Mouse (Mus musculus) myocyte (in vitro differentiated cells): ENCODE results near the gene Gm21988.

Experiments
- CEBPB ChIP-seq: IDR thresholded peaks from 2 replicates; pipeline ENCODE4 v1.6.1; 2011; ENCODE audit warnings: mild to moderate bottlenecking, moderate library complexity; ENCODE audit not compliant: poor library complexity, insufficient read depth, severe bottlenecking
- E2F4 ChIP-seq: IDR thresholded peaks from one replicate; pipeline ENCODE4 v1.6.1; 2011; ENCODE audit warnings: mild to moderate bottlenecking, control low read depth, moderate library complexity; ENCODE audit not compliant: insufficient read depth
- MAX ChIP-seq: IDR thresholded peaks from one replicate; pipeline ENCODE4 v1.6.1; 2011; ENCODE audit warnings: low read depth, mild to moderate bottlenecking, control low read depth
- MYOD1 ChIP-seq, 3 experiments: IDR thresholded peaks; one replicate each; pipeline ENCODE4 v1.6.1; 2011; ENCODE audit warnings: control low read depth in 2 of 3, low read depth in 2 of 3, mild to moderate bottlenecking in 2 of 3, moderate library complexity in 1 of 3; ENCODE audit not compliant: insufficient read length in 2 of 3, control insufficient read depth in 1 of 3
- MYOG ChIP-seq, 3 experiments: IDR thresholded peaks; one replicate each; pipeline ENCODE4 v1.6.1; 2011; ENCODE audit warnings: control low read depth in 2 of 3, low read depth in 2 of 3, mild to moderate bottlenecking in 2 of 3; ENCODE audit not compliant: insufficient read length in 2 of 3, control insufficient read depth in 1 of 3, insufficient read depth in 1 of 3
- POLR2A ChIP-seq: IDR thresholded peaks from one replicate; pipeline ENCODE4 v1.6.1; 2011; ENCODE audit warnings: low read depth, mild to moderate bottlenecking, control low read depth, moderate library complexity; ENCODE audit not compliant: insufficient read length
- POLR2AphosphoS2 ChIP-seq: IDR thresholded peaks from one replicate; pipeline ENCODE4 v1.6.1; 2011; ENCODE audit warnings: low read depth, control low read depth; ENCODE audit not compliant: insufficient read length
- SRF ChIP-seq: IDR thresholded peaks from one replicate; pipeline ENCODE4 v1.6.1; 2011; ENCODE audit warnings: low read depth; ENCODE audit not compliant: control insufficient read depth, insufficient read length
- TCF12 ChIP-seq: IDR thresholded peaks from one replicate; pipeline ENCODE4 v1.6.1; 2011; ENCODE audit warnings: mild to moderate bottlenecking, control low read depth; ENCODE audit not compliant: poor library complexity, insufficient read depth, severe bottlenecking
- TCF3 ChIP-seq: IDR thresholded peaks from one replicate; pipeline ENCODE4 v1.6.1; 2011; ENCODE audit warnings: low read depth, control low read depth; ENCODE audit not compliant: insufficient read length
- USF1 ChIP-seq: IDR thresholded peaks from one replicate; pipeline ENCODE4 v1.6.1; 2011; ENCODE audit warnings: low read depth, mild to moderate bottlenecking, control low read depth, moderate library complexity

- TF ChIP-seq USF1 (no peak), POLR2A (no peak), POLR2AphosphoS2 (no peak), E2F4 (no peak), TCF3 (no peak), MYOG (IDR thresholded peaks at IDR 0.05; ENCODE audit: control insufficient read depth in 1 of 3, insufficient read depth in 1 of 3, insufficient read length in 2 of 3, low read depth in 2 of 3) (no peak), MAX (no peak), TCF12 (no peak), CEBPB (no peak), MYOD1 (IDR thresholded peaks at IDR 0.05; ENCODE audit: control insufficient read depth in 1 of 3, insufficient read length in 2 of 3, low read depth in 2 of 3) (no peak), SRF (no peak)
These were observed 40.5 kb downstream of the Gm21988 start for GRCm38 (mm10) chr11:70199107-70199506.
